Mouse (Mus musculus): Measurements from ENCODE around the gene Pdzd2.

DNA sequence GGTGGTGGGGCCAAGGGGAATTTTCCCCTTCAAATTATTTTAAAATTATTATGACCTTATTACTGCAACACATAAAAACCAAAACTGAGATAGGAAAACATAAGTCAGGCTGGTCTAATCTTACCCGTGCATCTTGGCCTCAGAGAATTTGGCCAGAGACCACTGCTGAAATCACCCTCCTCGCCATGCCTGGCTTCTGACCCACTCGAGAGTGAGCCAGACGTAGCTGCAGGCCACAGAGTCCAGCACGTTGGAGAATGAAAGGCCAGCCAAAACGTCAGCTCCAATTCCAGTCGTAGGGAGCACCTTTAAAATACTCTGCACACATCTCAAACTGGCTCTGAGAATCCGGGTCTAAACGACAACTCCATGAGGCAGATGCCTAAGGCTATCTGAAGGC lies 226.2 kb downstream of the Pdzd2 start:
- TF ChIP-seq EP300 (IDR thresholded peaks at IDR 0.05; ENCODE audit: low read depth) (no peak), CTCF (IDR thresholded peaks at IDR 0.05; ENCODE audit: low read depth) (no peak)
